Mouse (Mus musculus) ES-E14 (cell line): Measurements from ENCODE around the gene Chrna9.

ENCODE experiments used
- CHD2 ChIP-seq: IDR thresholded peaks from 2 replicates; pipeline ENCODE4 v1.6.1; 2014; ENCODE audit warnings: mild to moderate bottlenecking, low read depth, low read length, inconsistent platforms
- HCFC1 ChIP-seq: IDR thresholded peaks from 2 replicates; pipeline ENCODE4 v1.6.1; 2012; ENCODE audit warnings: low read length, inconsistent platforms, borderline replicate concordance; ENCODE audit not compliant: insufficient read depth
- MAFK ChIP-seq: IDR thresholded peaks from 2 replicates; pipeline ENCODE4 v1.6.1; 2014; ENCODE audit warnings: mild to moderate bottlenecking, low read depth, low read length, inconsistent platforms; ENCODE audit not compliant: insufficient read depth
- ZC3H11A ChIP-seq: IDR thresholded peaks from 2 replicates; pipeline ENCODE4 v1.6.1; 2012; ENCODE audit warnings: low read depth, mild to moderate bottlenecking, inconsistent platforms, low read length, borderline replicate concordance
- ZNF384 ChIP-seq: IDR thresholded peaks from 2 replicates; pipeline ENCODE4 v1.6.1; 2012; ENCODE audit warnings: low read depth, low read length, inconsistent platforms

- TF ChIP-seq ZC3H11A (no peak), CHD2 (no peak), HCFC1 (no peak), ZNF384 (no peak), MAFK (no peak)
Observed at GRCm38 (mm10) chr5:65895121-65895692, 39.5 kb upstream of the Chrna9 start.
